Mouse (Mus musculus): ENCODE data around the gene Tsc22d3. TPM values are rescaled to one million over a fixed set of nuclear protein-coding genes. Genes with fewer than 3 reads are reported as not detected.
"Not testable (repeated sequence)": the region's sequence is repeated elsewhere in the genome, so short reads cannot be mapped to it uniquely, and the experiment has no call there.

Tsc22d3 gene
- polyA plus RNA-seq, 1 experiment from 2014 or later: 223 TPM

DNA sequence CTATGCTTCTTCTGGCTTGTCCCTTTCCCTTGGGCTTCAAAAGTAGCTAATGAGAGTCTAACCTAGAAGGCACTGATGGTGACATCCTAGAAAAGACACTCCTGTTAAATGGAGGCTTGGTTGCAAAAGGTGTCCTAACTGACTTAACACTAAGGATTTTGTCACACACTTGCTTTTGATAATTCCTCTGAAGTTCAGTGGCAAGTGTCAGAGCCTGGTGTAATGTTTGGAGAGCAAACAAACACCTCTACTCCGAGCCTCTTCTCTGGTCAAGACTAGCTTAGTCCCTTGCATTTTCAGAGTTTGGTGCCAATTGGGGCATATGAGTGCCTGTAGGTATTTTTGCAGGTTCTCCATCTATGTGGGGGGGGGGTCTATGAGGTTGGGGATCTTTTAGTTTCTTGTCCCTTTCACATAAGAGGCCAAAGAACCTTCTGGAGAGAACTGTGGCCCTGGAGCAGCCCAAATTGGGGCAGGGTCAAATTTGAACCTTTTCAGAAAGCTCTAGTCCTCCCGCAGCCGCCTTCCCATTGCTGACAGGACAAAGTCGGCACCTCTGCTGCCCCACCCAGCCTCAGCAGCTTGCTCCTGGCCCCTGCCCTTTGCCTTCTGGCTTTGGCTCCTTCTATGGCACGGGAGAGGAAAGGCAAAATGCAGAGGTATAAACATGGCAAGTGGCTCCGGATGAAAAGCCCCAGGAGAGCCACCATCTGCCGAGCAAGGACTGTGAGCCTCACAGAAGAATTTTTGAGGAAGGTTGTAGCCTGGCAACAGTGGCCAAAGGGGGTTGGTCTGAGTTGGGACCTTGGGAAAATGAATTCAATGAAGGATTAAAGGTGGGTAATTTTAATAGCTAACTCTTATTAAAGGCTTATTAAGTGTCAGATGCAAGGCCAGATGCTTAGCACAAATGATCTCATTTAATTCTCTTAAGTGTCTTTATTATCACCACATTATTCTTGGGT lies 88.5 kb downstream of the Tsc22d3 start:
- H3K9ac ChIP-seq (ENCODE audit: low read length): no peak overlapping the region
- H3K9me3 ChIP-seq (replicated peaks; ENCODE audit: control insufficient read depth, low read length): no peaks in the 10 kb centered on the region
- H3K4me3 ChIP-seq (ENCODE audit: low read length): no peak overlapping the region
- no peaks in the 10 kb centered on the region for H3K36me3 ChIP-seq (ENCODE audit: control insufficient read depth, insufficient read depth)
- no peak overlapping the region for H3K27ac ChIP-seq (ENCODE audit: low read length)
- H3K4me1 ChIP-seq (ENCODE audit: control insufficient read depth, insufficient read depth, low read length): no peaks in the 10 kb centered on the region
- ATAC-seq (replicated peaks; ENCODE audit: extremely low read depth, insufficient read depth, low FRiP score): no peak
- H3K27me3 ChIP-seq (ENCODE audit: control insufficient read depth, insufficient read depth, low read length): no peaks in the 10 kb centered on the region; the same call in 1 of the 2 replicates
- no peak overlapping the region for H3K4me2 ChIP-seq (ENCODE audit: low read depth, low read length)
- WGBS: 76% methylated on average over 7 of the region's 7 CpGs

DNA sequence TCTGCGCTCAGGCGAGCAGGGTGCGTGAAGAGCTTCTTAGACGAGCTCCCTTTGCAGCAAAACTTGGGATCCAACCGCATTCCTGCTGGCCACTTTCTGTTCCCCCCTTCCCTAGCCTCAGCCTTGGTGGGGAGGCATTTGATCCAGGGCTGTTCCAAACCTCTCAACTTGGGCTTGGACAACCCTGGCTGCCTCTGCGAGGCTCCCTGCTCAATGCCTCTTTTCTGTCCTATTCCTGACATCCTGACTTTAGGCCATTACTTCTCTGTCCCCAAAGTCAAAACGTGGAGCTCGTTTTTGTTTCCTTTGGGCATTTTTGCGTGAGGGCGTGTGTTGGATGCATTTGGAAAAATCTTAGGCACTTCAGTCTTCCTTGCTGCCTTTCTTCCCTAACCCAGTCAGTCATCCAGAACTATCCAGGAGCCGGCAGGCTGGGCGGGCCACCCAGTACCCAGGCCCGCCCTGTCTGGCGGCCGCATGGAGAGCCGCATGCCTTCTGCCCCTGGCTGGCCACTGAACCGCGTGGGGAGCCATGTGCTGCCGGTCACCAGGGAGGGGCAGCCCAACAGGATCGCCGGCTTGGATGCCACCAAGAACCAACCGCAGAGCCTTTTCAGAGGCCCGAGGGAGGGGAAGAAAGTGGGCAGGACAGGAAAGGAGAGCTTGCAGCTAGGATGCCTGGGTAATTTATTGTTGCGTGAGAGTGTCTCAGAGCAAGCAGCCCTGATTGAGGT lies 89.6 kb downstream of the Tsc22d3 start:
- Histone ChIP-seq H3K27ac (ENCODE audit: low read length) (no peak overlapping the region), H3K4me1 (ENCODE audit: control insufficient read depth, insufficient read depth, low read length) (no peaks in the 10 kb centered on the region), H3K4me3 (ENCODE audit: low read length) (peak overlapping the region; percentile 27), H3K9me3 (replicated peaks; ENCODE audit: control insufficient read depth, low read length) (no peaks in the 10 kb centered on the region), H3K4me2 (ENCODE audit: low read depth, low read length) (peak overlapping the region; percentile 54), H3K9ac (ENCODE audit: low read length) (peak overlapping the region; percentile 59), H3K27me3 (ENCODE audit: control insufficient read depth, insufficient read depth, low read length) (no peaks in the 10 kb centered on the region; the same call in 1 of the 2 replicates), H3K36me3 (ENCODE audit: control insufficient read depth, insufficient read depth) (no peaks in the 10 kb centered on the region)
- WGBS: 41% methylated on average over 24 of the region's 24 CpGs
- ATAC-seq (replicated peaks; ENCODE audit: extremely low read depth, insufficient read depth, low FRiP score): peak; percentile 76; the same call in 1 of the 2 replicates

GRCm38 (mm10) chrX:140509817-140510216 lies 90.6 kb downstream of the Tsc22d3 start:
- no peak overlapping the region for H3K9ac ChIP-seq (ENCODE audit: low read length)
- 60% methylated on average over 6 of the region's 6 CpGs for WGBS
- H3K4me2 ChIP-seq (ENCODE audit: low read depth, low read length): no peak overlapping the region
- no peak for ATAC-seq (replicated peaks; ENCODE audit: extremely low read depth, insufficient read depth, low FRiP score)
- no peaks in the 10 kb centered on the region; the same call in 1 of the 2 replicates for H3K27me3 ChIP-seq (ENCODE audit: control insufficient read depth, insufficient read depth, low read length)
- no peaks in the 10 kb centered on the region for H3K4me1 ChIP-seq (ENCODE audit: control insufficient read depth, insufficient read depth, low read length)
- no peaks in the 10 kb centered on the region for H3K36me3 ChIP-seq (ENCODE audit: control insufficient read depth, insufficient read depth)
- no peak overlapping the region for H3K27ac ChIP-seq (ENCODE audit: low read length)
- no peak overlapping the region for H3K4me3 ChIP-seq (ENCODE audit: low read length)
- H3K9me3 ChIP-seq (replicated peaks; ENCODE audit: control insufficient read depth, low read length): no peaks in the 10 kb centered on the region

- not testable (repeated sequence) for H3K27ac ChIP-seq (ENCODE audit: low read length); H3K4me1 ChIP-seq (ENCODE audit: control insufficient read depth, insufficient read depth, low read length); H3K9me3 ChIP-seq (replicated peaks; ENCODE audit: control insufficient read depth, low read length); H3K9ac ChIP-seq (ENCODE audit: low read length); ATAC-seq (replicated peaks; ENCODE audit: extremely low read depth, insufficient read depth, low FRiP score); H3K4me2 ChIP-seq (ENCODE audit: low read depth, low read length); H3K27me3 ChIP-seq (ENCODE audit: control insufficient read depth, insufficient read depth, low read length); H3K4me3 ChIP-seq (ENCODE audit: low read length); H3K36me3 ChIP-seq (ENCODE audit: control insufficient read depth, insufficient read depth)
- 92% methylated on average over 4 of the region's 4 CpGs for WGBS
Measured at GRCm38 (mm10) chrX:140508791-140509190, 91.7 kb downstream of the Tsc22d3 start.

- H3K27ac ChIP-seq (ENCODE audit: low read length): no peak overlapping the region
- no peak overlapping the region for H3K4me2 ChIP-seq (ENCODE audit: low read depth, low read length)
- 71% methylated on average over 1 of the region's 1 CpGs for WGBS
- 0 out of 2 replicates have a peak, but pooled peaks cover 2% of the 10 kb centered on the region for H3K4me1 ChIP-seq (ENCODE audit: control insufficient read depth, insufficient read depth, low read length)
- H3K9me3 ChIP-seq (replicated peaks; ENCODE audit: control insufficient read depth, low read length): no peaks in the 10 kb centered on the region
- no peaks in the 10 kb centered on the region for H3K27me3 ChIP-seq (ENCODE audit: control insufficient read depth, insufficient read depth, low read length)
- ATAC-seq (replicated peaks; ENCODE audit: extremely low read depth, insufficient read depth, low FRiP score): no peak
- no peaks in the 10 kb centered on the region for H3K36me3 ChIP-seq (ENCODE audit: control insufficient read depth, insufficient read depth)
- no peak overlapping the region for H3K9ac ChIP-seq (ENCODE audit: low read length)
- no peak overlapping the region for H3K4me3 ChIP-seq (ENCODE audit: low read length)
Measured at GRCm38 (mm10) chrX:140507377-140507776, 93.1 kb downstream of the Tsc22d3 start.

GRCm38 (mm10) chrX:140506436-140507180 lies 93.9 kb downstream of the Tsc22d3 start:
- no peak overlapping the region for H3K9ac ChIP-seq (ENCODE audit: low read length)
- no peaks in the 10 kb centered on the region for H3K27me3 ChIP-seq (ENCODE audit: control insufficient read depth, insufficient read depth, low read length)
- 78% methylated on average over 6 of the region's 6 CpGs for WGBS
- ATAC-seq (replicated peaks; ENCODE audit: extremely low read depth, insufficient read depth, low FRiP score): no peak
- H3K4me2 ChIP-seq (ENCODE audit: low read depth, low read length): no peak overlapping the region
- H3K9me3 ChIP-seq (replicated peaks; ENCODE audit: control insufficient read depth, low read length): no peaks in the 10 kb centered on the region
- no peak overlapping the region for H3K27ac ChIP-seq (ENCODE audit: low read length)
- H3K36me3 ChIP-seq (ENCODE audit: control insufficient read depth, insufficient read depth): no peaks in the 10 kb centered on the region
- no peak overlapping the region for H3K4me3 ChIP-seq (ENCODE audit: low read length)
- peaks cover 5% of the 10 kb centered on the region for H3K4me1 ChIP-seq (ENCODE audit: control insufficient read depth, insufficient read depth, low read length)

GRCm38 (mm10) chrX:140505497-140506238 lies 94.8 kb downstream of the Tsc22d3 start:
- peak; percentile 59 for ATAC-seq (replicated peaks; ENCODE audit: extremely low read depth, insufficient read depth, low FRiP score)
- Histone ChIP-seq H3K4me2 (ENCODE audit: low read depth, low read length) (no peak overlapping the region), H3K27ac (ENCODE audit: low read length) (peak overlapping the region; percentile 16; the same call in 1 of the 2 replicates), H3K9me3 (replicated peaks; ENCODE audit: control insufficient read depth, low read length) (no peaks in the 10 kb centered on the region), H3K36me3 (ENCODE audit: control insufficient read depth, insufficient read depth) (no peaks in the 10 kb centered on the region), H3K27me3 (ENCODE audit: control insufficient read depth, insufficient read depth, low read length) (no peaks in the 10 kb centered on the region), H3K9ac (ENCODE audit: low read length) (no peak overlapping the region), H3K4me1 (ENCODE audit: control insufficient read depth, insufficient read depth, low read length) (peaks cover 9% of the 10 kb centered on the region), H3K4me3 (ENCODE audit: low read length) (no peak overlapping the region)
- 51% methylated on average over 15 of the region's 15 CpGs for WGBS

- no peaks in the 10 kb centered on the region for H3K27me3 ChIP-seq (ENCODE audit: control insufficient read depth, insufficient read depth, low read length)
- H3K4me3 ChIP-seq (ENCODE audit: low read length): no peak overlapping the region
- no peak; the same call in 1 of the 2 replicates for ATAC-seq (replicated peaks; ENCODE audit: extremely low read depth, insufficient read depth, low FRiP score)
- peaks cover 9% of the 10 kb centered on the region for H3K4me1 ChIP-seq (ENCODE audit: control insufficient read depth, insufficient read depth, low read length)
- H3K36me3 ChIP-seq (ENCODE audit: control insufficient read depth, insufficient read depth): no peaks in the 10 kb centered on the region
- no peak overlapping the region for H3K27ac ChIP-seq (ENCODE audit: low read length)
- WGBS: 20% methylated on average over 7 of the region's 7 CpGs
- no peak overlapping the region for H3K9ac ChIP-seq (ENCODE audit: low read length)
- no peak overlapping the region for H3K4me2 ChIP-seq (ENCODE audit: low read depth, low read length)
- H3K9me3 ChIP-seq (replicated peaks; ENCODE audit: control insufficient read depth, low read length): no peaks in the 10 kb centered on the region
Measured at GRCm38 (mm10) chrX:140503905-140504304, 96.6 kb downstream of the Tsc22d3 start.
